Mouse (Mus musculus): ENCODE results near the gene Selenoo.

GRCm38 (mm10) chr15:89059161-89059931 lies 29.5 kb upstream of the Selenoo start, which contains the start of gene Panx2:
- TF ChIP-seq CTCF (IDR thresholded peaks at IDR 0.05; ENCODE audit: extremely low read depth, insufficient read length, insufficient replicate concordance, low read depth, low read length), result no peak
- TF ChIP-seq POLR2A (IDR thresholded peaks at IDR 0.05; ENCODE audit: low read depth, low read length), result no peak

Data from small intestine, adult 2 months (tissue).